Mouse (Mus musculus) cortical plate, adult 2 months (tissue): ENCODE measurements at regions not wholly inside any gene's neighbourhood (a gene's known extent, or its start where the extent isn't known, plus 50 kb on each side); places are given as distances from the start of the nearest gene placed in this dataset.

Experiments
- CTCF ChIP-seq: fragments of 200-500 bp; IDR thresholded peaks from 2 replicates; pipeline ENCODE4 v1.5.1; 2011; ENCODE audit warnings: mild to moderate bottlenecking, control low read depth, low read length; ENCODE audit not compliant: insufficient read depth; ENCODE audit errors: extremely low read depth
- POLR2A ChIP-seq: fragments of 200-500 bp; IDR thresholded peaks from 2 replicates; pipeline ENCODE4 v1.6.1; 2011; ENCODE audit warnings: mild to moderate bottlenecking, low read length, control low read depth; ENCODE audit not compliant: insufficient read depth; ENCODE audit errors: extremely low read depth

GRCm38 (mm10) chr9:51476511-51477056 lies 147.9 kb upstream of the 1810046K07Rik start:
- TF ChIP-seq CTCF (no peak), POLR2A (no peak)
